Mouse (Mus musculus) 3T3-L1 (cell line): ENCODE data around the gene Kcnj6.
A peak's percentile ranks its signal among the peaks of the same experiment; 100 is the strongest.

Source experiments
- DNase-seq: peaks from one replicate; pipeline ENCODE4 v3.0.0-alpha.2; 2015; ENCODE audit warnings: low read depth, low spot score

The Kcnj6 gene

GRCm38 (mm10) chr16:94997340-94997849 is at the start of gene Kcnj6:
Gene Kcnj6, minus strand, starts transcription at chr16:94997701.
- DNase-seq = no peak

GRCm38 (mm10) chr16:95009937-95010336 is 12.4 kb upstream of the Kcnj6 start:
- no peak for DNase-seq

DNA sequence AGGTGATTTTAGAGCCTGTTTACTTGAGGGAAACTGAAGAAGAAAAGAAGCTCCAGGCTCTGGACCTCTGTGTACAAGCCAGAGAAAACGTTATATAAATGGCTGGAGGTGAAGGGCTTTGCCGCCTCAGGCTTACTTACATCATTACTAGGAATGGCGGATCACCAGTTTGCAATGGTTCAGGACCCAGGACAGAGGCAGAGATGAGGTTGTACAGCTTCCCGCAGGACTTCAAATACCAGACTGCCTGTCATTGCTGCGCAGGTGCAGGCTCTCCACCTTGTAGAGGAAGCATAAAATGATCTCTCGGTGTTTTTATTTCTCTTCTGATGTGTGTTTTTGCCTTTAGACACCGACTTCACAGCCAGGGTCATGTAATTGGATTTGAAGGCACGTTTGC is 7.1 kb upstream of the Kcnj6 start:
- DNase-seq = peak; percentile 23

DNA sequence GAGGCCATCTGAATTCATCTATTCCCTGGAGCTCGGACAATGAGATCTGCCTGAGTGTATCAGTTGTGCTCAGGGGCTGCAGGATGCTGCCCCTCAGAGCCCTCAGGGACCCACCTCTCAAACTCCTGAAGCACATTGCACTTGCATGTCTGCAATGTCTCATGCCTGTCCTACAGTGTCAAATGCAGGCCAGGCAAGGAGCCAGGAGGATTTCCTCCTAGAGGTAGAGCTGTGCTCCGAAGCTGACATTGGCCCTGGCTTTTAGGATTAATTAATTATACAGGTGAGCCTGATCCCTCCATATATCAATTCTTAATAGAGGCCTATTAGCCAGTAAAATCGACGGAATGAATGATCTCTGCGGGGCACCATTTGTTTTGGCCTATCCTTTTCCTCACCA is 2.0 kb upstream of the Kcnj6 start:
- DNase-seq = no peak

GRCm38 (mm10) chr16:94999019-94999418 is 1.5 kb upstream of the Kcnj6 start:
- no peak for DNase-seq

DNA sequence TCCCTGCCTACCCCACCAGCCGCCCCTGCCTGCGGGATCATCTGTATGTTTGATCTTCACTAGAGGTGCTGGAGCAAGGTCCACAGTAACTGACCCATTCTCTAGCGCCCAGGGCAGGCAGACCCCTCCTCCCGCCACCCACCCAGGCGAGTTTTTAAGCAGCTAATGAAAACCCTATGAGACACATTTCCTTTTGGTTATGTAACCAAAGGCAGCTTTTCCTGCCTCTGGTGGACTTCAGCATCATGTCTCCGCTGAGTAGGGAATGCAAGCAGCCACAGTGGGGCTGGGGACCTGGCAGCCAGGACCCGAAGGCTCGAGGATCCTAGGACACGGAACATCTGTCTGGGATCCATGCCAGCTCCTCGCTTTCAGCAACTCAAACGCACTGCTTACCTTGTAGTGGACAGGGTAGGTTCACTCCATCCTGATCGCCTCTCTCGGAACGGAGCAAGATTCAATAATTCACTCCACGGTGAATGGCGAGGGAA is 665 bp downstream of the Kcnj6 start:
- no peak for DNase-seq

DNA sequence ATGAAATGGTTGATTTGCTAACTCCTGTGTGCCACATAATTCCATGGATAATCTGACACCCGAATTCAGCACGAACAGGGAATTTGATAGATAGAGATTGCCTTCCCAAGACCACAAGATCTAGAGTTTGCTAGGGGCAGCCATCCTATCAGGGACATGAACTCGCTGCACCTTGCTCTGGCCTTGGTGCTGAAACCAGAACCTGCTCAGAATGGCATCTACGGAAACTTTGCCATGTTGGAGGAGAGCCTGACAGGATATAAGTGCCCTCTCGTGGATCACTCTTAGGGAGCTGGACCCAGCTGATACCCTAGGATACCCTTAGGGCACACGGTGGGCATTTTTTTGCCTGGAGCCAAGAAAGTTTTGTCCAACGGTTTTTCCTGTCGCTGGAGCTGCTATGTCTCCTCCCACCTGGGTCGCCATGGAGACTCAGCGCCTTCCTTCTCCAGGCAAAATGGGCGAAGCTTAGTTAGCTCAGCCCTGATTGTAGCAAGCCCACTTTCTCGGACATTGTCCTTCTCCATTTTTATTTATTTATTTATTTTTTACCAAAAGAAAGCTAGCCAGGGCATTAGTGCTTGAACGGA is 1.9 kb downstream of the Kcnj6 start:
- DNase-seq = peak; percentile 42

DNA sequence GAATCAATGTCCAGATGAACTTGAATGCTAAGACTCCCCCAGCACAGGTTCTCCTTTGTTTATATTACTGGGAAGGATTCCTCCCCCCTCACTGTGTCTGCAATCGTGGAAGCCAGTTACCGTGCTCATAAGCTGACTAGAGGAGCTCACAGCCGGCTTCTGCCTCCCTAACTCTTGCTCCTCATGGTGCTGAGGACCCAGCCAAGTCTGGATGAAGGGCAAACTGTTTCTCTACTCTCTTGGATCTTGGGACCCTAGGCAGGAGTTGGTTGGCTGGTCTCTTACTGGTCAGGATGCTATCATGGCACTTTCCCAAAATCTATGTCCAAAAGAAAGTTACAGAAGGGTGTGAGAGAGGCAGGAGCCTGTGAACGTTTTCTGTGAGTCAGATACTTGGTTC is 2.6 kb downstream of the Kcnj6 start:
- no peak for DNase-seq

DNA sequence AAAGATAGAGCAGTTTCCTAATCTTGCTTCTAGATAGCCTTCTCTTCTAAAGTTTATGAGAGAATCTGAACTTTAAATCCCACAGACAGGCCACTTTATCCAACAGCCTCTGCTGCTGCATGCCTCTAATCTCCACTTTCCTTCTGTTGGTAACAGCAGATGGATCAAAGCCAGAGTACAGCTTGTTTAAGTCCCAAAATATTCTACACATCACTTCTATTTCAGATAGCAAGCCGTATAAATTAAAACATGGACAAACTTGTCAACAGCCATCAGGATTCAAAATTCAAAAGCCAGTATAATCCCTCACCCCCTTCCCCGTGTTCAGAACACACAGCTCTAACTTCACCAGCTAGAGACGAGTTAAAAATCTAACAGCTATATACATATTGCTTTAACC is 3.4 kb downstream of the Kcnj6 start:
- no peak for DNase-seq

- DNase-seq = no peak
Observed at GRCm38 (mm10) chr16:94990114-94990513, 7.4 kb downstream of the Kcnj6 start.

DNA sequence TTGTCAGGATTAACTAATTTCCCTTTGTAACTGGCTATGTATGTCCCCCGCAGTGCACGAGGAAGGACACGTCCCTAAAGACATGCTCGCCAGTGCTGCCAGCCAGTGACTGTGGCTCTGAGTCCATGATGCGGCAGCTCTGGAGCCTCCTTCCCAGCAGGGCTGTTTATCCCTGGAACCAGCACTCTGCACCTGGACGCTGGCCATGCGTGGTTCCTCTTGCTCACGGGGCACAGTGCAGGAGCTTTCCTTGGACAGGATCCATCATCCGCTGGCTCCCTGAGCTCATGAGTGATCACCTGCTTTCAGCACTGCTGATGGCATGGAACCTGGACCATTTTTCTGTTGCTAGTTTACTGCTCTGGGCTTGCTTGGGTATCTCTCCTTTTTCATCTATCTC is 10.8 kb downstream of the Kcnj6 start:
- no peak for DNase-seq

DNA sequence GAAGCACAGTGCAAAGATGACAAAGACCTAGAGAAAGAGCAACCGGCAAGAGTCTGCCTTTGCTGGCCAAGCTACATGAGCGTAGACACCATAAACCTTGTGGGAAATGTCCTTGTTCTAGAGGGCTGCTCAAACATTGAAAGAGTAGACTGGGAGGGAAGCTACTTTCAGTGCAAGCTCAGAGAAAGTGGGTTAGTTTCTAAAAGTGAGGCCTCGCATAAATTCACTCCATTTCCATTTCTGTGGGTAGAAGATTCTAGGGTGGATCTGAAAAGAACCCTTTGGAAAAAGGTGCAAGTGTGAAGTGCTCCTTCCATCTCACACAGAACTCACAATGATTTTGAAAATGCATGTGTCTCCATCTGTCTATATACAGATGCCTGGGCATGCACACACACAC is 13.2 kb downstream of the Kcnj6 start:
- no peak for DNase-seq

DNA sequence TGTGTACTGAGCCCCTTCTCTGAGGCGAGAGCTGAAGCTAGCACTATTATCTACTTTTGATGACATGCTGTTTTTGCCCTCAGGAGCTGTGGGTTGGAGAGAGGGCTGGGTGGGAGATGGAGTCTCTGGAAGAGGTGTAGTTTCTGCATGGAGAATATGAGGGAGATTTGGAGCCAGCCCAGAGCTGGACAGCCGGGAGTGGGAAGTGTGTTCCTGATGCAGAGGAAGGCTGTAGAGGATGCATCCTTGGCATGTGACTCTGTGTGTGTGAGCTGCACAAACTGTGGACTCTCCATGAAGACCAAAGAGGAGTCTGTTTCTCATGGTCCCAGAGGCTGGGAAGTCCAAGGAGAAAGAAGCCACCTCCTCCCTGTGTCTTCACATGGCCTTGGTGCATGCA is 17.1 kb downstream of the Kcnj6 start:
- DNase-seq = no peak

DNA sequence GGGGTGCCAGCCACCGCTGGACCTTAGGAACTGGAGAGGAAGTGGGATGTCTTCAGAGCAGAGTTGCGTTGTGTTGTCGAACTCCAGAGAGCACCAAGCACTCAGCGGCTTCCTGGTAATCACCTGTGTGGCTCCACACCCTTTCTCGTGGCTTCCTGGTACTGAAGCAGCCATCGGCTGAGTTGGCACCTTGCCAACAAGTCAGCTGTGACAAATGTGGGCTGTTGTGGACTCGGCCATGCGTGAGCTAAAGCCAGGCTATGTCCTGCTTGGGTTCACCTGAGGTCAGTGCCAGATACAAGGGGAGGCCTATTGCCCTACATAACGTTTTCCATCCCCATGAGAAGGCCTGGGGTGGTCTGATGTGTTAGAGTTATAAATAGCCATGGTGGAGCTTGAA is 18.0 kb downstream of the Kcnj6 start:
- no peak for DNase-seq

GRCm38 (mm10) chr16:94972080-94972855 is 25.2 kb downstream of the Kcnj6 start:
- peak; percentile 47 for DNase-seq

DNA sequence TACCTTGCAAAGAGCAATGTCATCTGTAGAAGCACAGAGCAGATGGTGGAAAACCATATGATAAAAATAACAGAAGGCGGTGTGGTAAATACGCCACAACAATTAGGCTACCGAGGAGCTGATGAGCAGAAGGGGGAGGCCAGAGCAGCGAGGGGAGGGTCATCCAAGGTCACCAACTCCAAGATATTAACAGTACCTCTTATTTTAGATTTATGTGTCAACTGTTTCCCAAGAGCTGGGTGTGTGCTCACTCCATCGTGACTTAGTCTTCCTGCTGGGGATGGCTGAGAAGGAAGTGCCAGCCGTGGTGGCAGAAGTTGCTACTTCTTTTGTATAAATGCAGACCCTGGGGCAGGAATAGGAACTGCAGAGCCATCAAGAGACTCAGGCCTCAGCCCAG is 28.6 kb downstream of the Kcnj6 start:
- DNase-seq = no peak

DNA sequence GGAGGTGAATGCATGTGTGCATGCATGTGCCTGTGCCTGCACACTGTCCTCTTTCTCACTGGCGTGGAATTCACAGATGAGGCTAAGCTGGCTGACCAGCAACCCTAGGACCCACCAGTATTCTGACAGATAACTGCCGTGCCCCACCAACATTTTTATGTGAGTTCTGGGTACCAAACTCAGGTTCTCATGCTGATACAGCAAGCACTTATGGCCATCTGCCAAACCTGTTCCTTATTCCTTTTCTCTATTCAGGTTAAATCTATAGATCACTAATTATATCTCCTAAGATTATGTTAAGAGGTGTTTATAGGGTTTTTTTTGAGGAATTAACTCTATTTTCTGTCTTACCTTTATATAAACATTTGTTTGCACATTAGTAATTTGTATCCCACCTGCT is 29.0 kb downstream of the Kcnj6 start:
- DNase-seq = no peak

GRCm38 (mm10) chr16:94957156-94957828 is 40.2 kb downstream of the Kcnj6 start:
- DNase-seq = no peak

- DNase-seq = peak; percentile 51
Observed at GRCm38 (mm10) chr16:94956410-94956809, 41.1 kb downstream of the Kcnj6 start.

DNA sequence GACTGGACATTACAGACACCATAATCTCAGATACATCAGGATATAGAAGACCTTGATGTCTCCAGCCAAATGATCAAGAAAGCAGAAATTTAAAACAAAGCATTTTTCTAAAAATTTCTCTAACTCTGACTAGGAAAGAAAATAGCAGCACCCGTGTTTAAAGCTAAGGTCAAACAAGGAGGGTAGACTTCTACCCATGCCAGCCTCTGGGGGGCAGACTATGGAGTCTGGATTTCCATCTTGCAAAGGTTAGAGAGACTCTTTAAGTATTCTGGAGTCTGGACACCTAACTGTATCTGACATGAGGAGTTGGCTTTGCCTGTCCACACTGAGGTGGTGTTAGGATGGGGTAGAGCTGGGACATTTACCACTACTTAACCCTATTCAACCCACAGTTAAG is 44.2 kb downstream of the Kcnj6 start:
- no peak for DNase-seq

DNA sequence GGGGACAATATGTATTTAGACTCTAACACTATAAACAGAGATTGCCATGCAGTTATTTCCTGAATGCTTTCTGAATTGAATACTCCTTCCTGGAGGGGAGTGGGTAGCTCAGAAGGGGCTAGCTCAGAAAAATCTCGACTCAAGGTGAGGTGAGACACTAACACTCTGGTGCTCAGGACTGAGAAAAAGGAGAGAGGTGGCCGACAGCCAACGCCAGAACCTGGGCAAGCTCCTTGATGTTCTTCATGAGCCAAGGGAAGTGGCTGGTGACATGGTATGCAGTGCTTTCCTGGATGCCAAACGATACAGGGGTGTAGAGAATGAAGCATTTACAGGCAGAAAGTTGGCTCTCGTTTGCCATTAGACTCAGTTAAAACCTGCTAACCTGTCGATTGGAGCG is 48.3 kb downstream of the Kcnj6 start:
- no peak for DNase-seq

GRCm38 (mm10) chr16:94946848-94947247 is 50.7 kb downstream of the Kcnj6 start:
- DNase-seq = no peak

DNA sequence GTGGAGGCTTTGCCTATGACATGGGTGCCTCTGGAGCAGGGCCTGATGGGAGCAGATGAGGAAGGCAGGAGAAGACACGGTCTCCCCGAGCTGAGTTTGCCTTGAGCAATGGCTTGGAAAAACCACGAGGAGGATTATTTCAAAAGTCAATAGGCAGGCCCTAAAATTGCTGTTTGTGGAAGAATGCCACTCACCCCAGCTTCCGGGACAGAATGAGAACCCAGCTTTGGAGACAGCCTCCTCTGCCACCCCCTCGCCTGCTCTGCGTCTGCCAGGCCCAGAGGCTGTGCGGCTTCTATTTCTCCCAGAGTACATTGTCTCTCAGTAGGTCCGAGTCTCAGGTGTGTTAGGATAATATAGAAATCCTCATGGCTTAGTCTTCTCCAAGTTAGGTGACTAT is 64.8 kb downstream of the Kcnj6 start:
- DNase-seq = no peak
